Mouse (Mus musculus) bone marrow macrophage, adult 2 months (primary cell): Measurements from ENCODE around the gene Garnl3.

Experiments
- CTCF ChIP-seq: IDR thresholded peaks from 2 replicates; pipeline ENCODE4 v1.5.1; 2012; ENCODE audit warnings: low read depth, mild to moderate bottlenecking, low read length, moderate library complexity
- POLR2A ChIP-seq: IDR thresholded peaks from 2 replicates; pipeline ENCODE4 v1.6.1; 2012; ENCODE audit warnings: mild to moderate bottlenecking, low read depth, low read length, borderline replicate concordance

GRCm38 (mm10) chr2:33132306-33132705 lies 852 bp upstream of the Garnl3 start:
- no peak for TF ChIP-seq CTCF
- TF ChIP-seq POLR2A = no peak
